Mouse (Mus musculus): ENCODE data around the gene Sec31a.

DNA sequence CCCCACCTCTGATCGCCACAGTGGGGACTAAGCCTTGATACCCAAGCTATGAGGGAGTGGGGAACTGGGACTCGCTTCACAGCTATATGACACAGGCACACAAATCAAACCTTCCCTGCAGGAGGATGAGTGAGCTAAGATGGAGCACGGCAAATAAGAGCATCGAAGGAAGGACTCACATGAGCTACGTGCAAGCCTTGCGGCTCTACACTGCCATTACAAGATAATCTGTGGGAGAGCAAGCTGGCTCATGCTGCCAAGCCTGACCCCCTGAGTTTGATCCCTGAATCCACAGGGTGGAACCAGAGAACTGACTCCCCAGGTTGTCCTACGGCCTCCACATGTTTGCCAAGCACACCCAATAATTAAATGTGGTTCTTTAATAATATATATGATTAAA, 79.2 kb downstream of the Sec31a start:
- TF ChIP-seq POLR2A (IDR thresholded peaks at IDR 0.05; ENCODE audit: borderline replicate concordance, extremely low read depth, low read depth, low read length) (no peak), CTCF (IDR thresholded peaks at IDR 0.05; ENCODE audit: insufficient read depth, low read length) (no peak)

Measured in lung, adult 2 months (tissue).